ENCODE assay signal across 19 mouse cellular contexts in genomic region chr9:75679629-75680028, GRCm38 (mm10). TPM values are rescaled to one million over a fixed set of nuclear protein-coding genes. Genes with fewer than 3 reads are reported as not detected.
"Had no signal": no experiment of that assay in that cellular context is flagged by ENCODE, and none has a peak within 500 bp of the region (broad histone marks: within the 10 kb centered on the region; RNA-seq: fewer than 3 reads in every experiment).

No protein-coding gene starts in this region.

- H3K36me3 ChIP-seq: limb, embryonic 10.5 days; limb, embryonic 13.5 days; liver, embryonic 12.5 days; liver, embryonic 15.5 days; lung, embryonic 15.5 days had no signal

- H3K4me2 ChIP-seq: limb, embryonic 13.5 days; liver, embryonic 12.5 days; liver, embryonic 15.5 days; lung, embryonic 15.5 days; midbrain, embryonic 11.5 days had no signal

- H3K4me3 ChIP-seq: limb, embryonic 10.5 days; limb, embryonic 13.5 days; liver, embryonic 12.5 days; liver, embryonic 15.5 days; lung, embryonic 15.5 days had no signal

- H3K9me3 ChIP-seq: limb, embryonic 10.5 days; limb, embryonic 13.5 days; liver, embryonic 12.5 days; liver, embryonic 15.5 days; lung, embryonic 15.5 days had no signal

- H3K27ac ChIP-seq: limb, embryonic 10.5 days; limb, embryonic 13.5 days; liver, embryonic 12.5 days; liver, embryonic 15.5 days; lung, embryonic 15.5 days had no signal

- H3K4me1 ChIP-seq: limb, embryonic 13.5 days; liver, embryonic 12.5 days; liver, embryonic 15.5 days had no signal

- DNase-seq: kidney, adult 18-20 months; kidney, adult 9 months; kidney, postnatal 14 days; kidney, postnatal 4 days; layer of hippocampus, postnatal 36 days; liver; lung, adult 18-20 months; lung, postnatal 10 days; lung, postnatal 4 days; midbrain, embryonic 14.5 days; thymus, postnatal 25 days had no signal

- H3K9ac ChIP-seq: limb, embryonic 13.5 days; liver, embryonic 12.5 days; liver, embryonic 15.5 days; lung, embryonic 15.5 days had no signal

RNA-seq across cellular contexts. Expression of gene Scg3, which starts 4.2 kb away (rescaled TPM):
- total RNA-seq: megakaryocyte progenitor cell, adult 5-6 weeks; megakaryocyte-erythroid progenitor cell, adult 5-6 weeks had no signal
- polyA plus RNA-seq: limb, embryonic 10.5 days; liver, embryonic 15.5 days had no signal
